Mouse (Mus musculus): Measurements from ENCODE around the gene Rgma. TPM values are rescaled to one million over a fixed set of nuclear protein-coding genes. Genes with fewer than 3 reads are reported as not detected.

The Rgma gene
- total RNA-seq, 2 experiments from 2014 or later, result 185 to 206 TPM

DNA sequence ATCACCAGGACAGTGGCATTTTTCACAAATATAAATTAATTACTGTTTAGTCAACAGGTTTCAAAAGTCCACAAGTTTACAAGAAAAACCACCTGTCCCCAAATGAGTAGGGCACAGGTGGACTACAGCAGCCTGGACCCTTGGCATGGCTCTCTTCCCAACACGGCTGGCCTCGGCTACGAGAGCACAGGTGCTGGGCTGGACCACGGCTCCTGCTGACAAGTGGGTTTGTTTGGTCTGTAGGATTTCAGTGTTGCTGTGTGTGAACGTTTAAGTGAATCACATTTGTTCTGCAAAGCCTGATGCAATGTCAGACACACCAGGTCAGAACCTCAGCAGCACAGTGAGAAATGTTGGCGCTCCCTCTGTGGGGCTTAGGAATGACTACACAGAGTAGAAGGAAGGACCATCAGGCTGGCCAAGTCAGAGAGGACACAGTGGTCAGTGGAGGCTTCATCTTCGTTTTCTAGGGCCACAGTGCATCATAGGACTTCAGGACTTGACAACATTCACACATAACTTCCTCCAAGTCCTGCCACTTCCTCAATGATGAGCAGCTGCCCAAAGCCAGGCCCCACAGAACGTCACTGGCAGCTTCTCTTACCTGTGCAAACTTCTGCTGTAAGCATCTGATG, 51.6 kb downstream of the Rgma start:
- no peak for DNase-seq

DNA sequence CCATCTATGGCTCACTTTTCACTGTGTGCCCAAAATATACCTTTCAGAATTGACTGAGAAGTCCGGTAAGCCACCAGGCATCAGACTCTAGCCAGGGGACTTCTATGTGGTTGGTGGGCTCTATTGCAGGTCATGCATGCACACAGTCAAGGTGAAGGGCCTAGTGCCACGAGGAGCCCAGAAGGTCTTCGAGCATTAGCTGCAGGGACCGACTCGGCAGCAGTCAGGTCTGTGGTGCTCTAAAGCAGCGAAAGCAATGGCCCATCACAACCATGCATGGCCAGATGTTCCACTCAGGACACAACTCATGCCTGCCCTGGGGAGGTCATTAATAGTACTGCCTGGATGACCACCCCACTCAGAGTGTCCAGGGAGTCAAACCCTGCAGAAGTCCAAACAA, 52.5 kb downstream of the Rgma start:
- DNase-seq, result no peak
- intact Hi-C loops (cut with DNase I), result no loop called here

More for the DNA sequence above, 51.6 kb downstream of the Rgma start:
- intact Hi-C loops (cut with DNase I), result no loop called here

DNA sequence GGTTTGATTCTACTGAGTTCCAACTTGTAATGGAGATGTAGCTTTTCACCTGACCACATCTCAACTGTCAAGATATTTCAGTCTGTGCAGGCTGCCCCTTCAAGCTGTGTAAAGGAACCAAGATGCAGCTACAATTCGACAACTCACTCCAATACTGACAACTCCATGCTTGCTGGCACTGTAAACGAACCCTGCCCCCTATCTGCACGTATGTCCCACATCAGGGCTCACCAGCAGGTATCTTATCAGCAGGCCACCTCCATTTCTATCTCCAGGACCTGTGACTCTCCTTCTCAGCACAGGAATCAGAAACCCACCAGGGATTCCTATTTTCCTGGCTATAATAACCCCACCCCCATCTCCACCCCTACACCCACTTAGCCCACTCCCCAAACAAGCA, 53.2 kb downstream of the Rgma start:
- DNase-seq, result no peak
- intact Hi-C loops (cut with DNase I), result no loop called here

DNA sequence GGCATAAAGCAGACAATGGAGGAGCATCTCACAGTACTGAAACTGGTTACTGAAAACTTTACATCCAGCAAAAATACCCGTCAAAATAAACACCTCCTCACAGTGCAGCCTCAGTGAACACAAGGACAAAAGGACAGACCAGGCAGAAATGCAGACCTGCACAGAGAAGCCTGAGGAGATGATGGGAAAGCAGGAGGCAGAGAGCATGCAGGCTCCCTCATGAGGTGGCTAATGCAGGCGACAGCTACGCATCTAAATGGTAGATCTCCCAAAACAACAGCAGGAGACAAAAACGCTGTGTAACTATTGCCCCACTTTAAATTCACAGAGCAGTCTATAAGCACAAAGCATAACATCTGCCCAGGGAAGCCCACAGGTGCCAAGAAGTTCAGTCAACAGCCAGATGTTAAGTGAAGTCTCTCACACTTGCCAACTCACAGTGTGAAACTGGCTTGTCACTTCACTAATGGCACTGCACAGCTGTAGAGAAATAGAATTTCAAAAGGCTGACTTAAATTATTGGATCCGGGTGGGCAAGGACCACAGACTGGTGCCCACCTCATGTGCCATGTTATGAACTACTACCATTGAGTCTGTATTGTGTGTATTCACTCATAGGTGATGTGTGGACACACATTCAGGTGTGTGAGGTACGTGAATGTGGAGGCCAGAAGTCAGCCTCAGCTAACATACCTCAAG, 58.5 kb downstream of the Rgma start:
- intact Hi-C loops (cut with DNase I), result loop anchor here (10.0 kb wide), 1 partner anchor 191 kb away; no protein-coding TSS in a partner anchor
- no peak for DNase-seq

DNA sequence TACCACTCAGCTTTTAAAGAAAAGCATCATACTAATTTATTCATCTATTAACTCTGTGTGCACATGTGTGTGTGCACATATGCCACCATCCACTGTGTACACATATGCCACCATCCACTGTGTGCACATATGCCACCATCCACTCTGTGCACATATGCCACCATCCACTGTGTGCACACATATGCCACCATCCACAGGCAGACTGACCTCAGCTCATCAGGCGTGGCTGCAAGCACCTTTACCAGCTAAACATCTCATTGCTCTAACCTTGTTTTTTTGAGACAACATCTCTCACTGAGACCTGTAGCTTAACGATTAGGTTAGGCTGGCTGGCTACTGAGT, 59.0 kb downstream of the Rgma start:
- intact Hi-C loops (cut with DNase I), result loop anchor here (10.0 kb wide), 1 partner anchor 190 kb away; no protein-coding TSS in a partner anchor

DNA sequence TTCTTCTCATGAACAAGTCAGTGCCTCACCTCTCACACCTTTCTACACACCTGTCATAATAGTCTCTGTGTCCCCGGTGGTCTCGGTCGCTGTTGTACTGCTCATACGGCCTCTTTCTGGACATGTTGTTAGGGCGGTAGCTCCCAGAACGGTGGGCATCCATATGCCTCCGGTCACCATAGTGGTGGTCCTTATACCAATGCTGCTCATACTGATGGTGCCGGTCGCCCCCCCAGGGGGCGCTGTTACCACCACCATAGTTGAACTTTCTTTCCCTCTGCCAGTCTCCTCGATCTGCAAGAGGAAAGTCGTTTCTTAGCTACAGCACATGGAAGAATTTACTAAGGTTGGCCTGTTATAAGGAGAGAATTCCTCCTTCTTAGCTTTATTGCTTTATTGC, 60.4 kb downstream of the Rgma start:
- intact Hi-C loops (cut with DNase I), result loop anchor here (10.0 kb wide), 1 partner anchor 189 kb away; no protein-coding TSS in a partner anchor
- no peak for DNase-seq

More for the DNA sequence above, 59.0 kb downstream of the Rgma start:
- DNase-seq, result no peak

DNA sequence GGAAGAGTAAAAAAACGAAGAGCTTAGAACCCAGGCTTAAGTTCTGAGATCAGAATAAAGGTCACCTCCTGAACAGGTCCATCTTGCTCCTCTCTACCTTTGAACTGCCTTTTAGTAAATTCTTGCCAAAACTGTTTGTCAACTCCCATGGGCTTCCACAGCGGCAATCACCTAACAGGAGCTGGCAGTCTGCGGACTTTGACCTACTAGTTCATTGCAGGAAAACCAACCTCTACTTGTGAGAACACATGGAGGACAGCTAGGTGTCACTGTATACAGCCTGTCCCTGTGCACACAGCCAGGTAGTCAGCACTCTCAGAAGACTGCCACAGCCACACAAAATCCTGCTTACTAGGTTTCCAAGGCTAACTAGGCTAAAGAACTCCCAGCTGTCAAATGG, 66.5 kb downstream of the Rgma start:
- intact Hi-C loops (cut with DNase I), result loop anchor here (5.0 kb wide), 1 partner anchor 50 kb away; no protein-coding TSS in a partner anchor
- DNase-seq, result no peak

DNA sequence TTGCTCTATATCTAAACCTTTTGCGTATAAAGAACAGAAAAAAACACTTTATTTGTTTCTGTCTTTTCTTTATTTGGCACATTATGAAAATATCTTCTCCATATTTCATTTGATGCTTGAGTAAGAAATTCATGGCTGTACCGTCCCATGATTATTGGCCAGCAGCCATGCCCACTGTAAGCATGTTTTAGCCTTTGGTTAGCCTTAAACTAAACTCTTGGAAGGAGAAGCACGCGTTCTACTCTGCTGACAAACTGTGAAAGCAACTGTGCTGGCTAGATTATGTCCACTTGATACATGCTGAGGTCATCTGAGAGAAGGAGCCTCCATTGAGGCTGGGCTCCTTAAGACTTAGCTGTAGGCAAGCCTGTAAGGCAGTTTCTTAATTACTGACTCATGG, 66.9 kb downstream of the Rgma start:
- no peak for DNase-seq
- intact Hi-C loops (cut with DNase I), result loop anchor here (5.0 kb wide), 1 partner anchor 50 kb away; no protein-coding TSS in a partner anchor

DNA sequence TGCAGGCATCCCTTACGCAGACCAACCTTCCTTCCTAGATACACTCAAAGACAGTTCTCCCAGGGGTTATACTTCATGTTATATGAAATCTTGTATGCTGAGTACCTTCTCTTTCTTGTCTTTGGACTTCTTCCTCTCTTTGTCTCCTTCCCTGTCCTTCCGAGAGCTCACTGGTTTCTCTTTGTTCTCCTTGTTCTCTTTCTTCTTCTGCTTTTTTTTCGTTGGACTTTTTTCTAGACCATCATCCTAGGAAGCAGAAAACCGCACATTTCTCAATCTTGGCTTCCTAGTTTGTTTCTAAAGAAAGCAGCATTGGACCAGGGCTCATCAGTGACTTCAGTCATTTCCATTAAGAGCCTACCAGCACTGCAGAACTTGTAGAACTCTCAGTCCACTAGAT, 76.3 kb downstream of the Rgma start:
- intact Hi-C loops (cut with DNase I), result no loop called here
- DNase-seq, result no peak

DNA sequence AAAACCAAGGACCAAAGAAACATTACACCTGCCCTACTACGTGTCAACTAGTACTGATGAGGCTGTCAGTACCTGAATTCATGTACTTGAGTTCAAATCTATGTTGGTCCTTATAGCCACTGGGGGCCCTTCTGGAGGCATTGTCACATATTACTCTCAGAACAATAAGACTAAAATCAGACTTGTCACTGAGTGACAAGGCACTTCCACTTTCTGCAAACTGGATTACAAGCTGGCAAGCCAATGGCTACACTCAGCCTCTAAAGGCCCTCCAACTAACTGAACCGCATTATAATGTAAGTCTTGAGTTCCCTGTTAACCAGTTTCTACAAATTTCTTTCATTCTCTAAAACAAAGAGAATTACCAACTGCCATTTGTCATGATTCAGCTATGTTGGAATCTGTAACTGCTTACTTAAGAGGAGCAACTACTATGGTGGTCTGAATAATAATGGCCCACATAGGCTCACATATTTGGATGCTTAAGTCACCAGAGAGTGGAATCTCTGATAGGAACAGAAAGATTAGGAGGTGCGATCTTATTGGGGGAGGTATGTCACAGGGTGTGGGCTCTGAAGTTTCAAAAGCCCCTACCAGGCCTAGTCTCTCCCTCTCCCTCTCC, 77.0 kb downstream of the Rgma start:
- intact Hi-C loops (cut with DNase I), result no loop called here
- no peak for DNase-seq

DNA sequence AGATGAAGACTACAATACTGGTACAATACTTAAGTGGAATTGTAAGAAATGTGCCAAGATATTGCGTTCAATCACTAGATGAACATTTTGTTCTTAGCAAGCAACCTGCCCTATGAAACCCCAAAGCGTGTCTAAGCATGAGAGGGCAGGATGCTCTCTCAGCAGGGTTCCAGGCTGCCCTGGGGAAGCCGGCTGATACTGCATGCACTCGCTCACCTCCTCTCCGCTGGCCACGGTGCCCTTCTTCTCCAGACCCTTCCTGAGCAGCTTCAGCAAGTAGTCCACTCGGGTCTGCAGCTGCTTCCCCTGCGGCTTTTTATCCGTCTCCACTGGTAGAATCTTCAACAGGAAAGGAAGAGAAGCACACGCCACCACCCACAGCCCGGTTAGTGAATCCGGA, 78.8 kb downstream of the Rgma start:
- no peak for DNase-seq
- intact Hi-C loops (cut with DNase I), result no loop called here

DNA sequence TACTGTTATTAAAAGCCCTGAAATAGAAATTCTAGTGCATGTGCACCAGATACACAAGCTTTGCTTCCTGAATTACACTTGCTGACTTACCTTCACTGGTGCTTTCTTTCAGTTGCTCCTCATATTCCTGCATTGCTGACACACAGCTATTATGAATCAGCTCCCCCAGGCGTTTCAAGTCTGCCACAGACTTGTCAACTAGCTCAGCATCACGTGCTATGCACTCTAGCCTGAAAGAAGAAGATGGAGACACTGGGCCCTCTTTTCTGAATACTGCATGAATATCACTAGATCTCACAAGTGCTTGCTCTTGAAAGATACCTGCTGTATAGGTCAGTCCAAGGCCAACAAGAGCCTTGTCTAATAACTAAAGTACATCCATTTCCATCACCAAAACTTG, 88.2 kb downstream of the Rgma start:
- intact Hi-C loops (cut with DNase I), result no loop called here
- DNase-seq, result no peak

DNA sequence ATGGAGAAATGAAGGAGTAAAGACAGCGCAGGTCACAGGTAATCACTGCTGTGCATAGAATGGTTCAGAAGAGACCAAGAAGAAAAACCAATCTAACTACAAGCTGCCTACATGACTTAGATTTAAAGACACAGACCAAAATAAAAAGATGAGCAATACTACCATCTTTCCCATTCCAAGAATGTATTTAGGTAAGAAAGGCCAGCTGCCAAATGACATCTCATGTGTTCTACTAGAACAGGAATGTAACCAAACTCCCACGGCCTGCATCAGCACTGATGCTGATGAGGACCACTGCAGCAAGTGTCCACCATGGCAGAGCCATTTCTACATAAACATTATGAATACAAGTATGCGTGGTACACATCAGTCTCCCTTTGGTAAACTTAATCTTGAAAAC, 92.4 kb downstream of the Rgma start:
- intact Hi-C loops (cut with DNase I), result no loop called here
- no peak for DNase-seq

Other genes starting within 250 kb of the Rgma start
- gene Chd2, start 166.3 kb downstream of the Rgma start, total RNA-seq (2021), result 10 to 100 TPM; 52.5 to 57.9 TPM

All from left cerebral cortex, postnatal 4 days (tissue).